Mouse (Mus musculus): ENCODE data around the gene Kcnip4. TPM values are rescaled to one million over a fixed set of nuclear protein-coding genes. Genes with fewer than 3 reads are reported as not detected.

Gene Kcnip4
- polyA plus RNA-seq, 1 experiment from 2014 or later = 0.66 TPM

GRCm38 (mm10) chr5:48551753-48552152, 973.0 kb downstream of the Kcnip4 start:
- 68% methylated on average over 4 of the region's 4 CpGs for WGBS
- Histone ChIP-seq H3K9ac (ENCODE audit: low read length) (no peak overlapping the region), H3K4me1 (ENCODE audit: control insufficient read depth, insufficient read depth, low read length) (no peaks in the 10 kb centered on the region)

GRCm38 (mm10) chr5:48545825-48546224, 978.9 kb downstream of the Kcnip4 start:
- 80% methylated on average over 3 of the region's 3 CpGs for WGBS
- no peaks in the 10 kb centered on the region for H3K36me3 ChIP-seq (ENCODE audit: control insufficient read depth, insufficient read depth)
- H3K27me3 ChIP-seq (ENCODE audit: control insufficient read depth, insufficient read depth, low read length) = no peaks in the 10 kb centered on the region
- no peak overlapping the region for H3K4me3 ChIP-seq (ENCODE audit: low read length)
- no peak overlapping the region for H3K4me2 ChIP-seq (ENCODE audit: low read depth, low read length)
- H3K27ac ChIP-seq (ENCODE audit: low read length) = no peak overlapping the region
- ATAC-seq (replicated peaks; ENCODE audit: extremely low read depth, insufficient read depth, low FRiP score) = no peak
- H3K4me1 ChIP-seq (ENCODE audit: control insufficient read depth, insufficient read depth, low read length) = no peaks in the 10 kb centered on the region
- no peak overlapping the region for H3K9ac ChIP-seq (ENCODE audit: low read length)
- H3K9me3 ChIP-seq (replicated peaks; ENCODE audit: control insufficient read depth, low read length) = no peaks in the 10 kb centered on the region

More at GRCm38 (mm10) chr5:48551753-48552152, 973.0 kb downstream of the Kcnip4 start:
- Histone ChIP-seq H3K4me3 (ENCODE audit: low read length) (no peak overlapping the region), H3K4me2 (ENCODE audit: low read depth, low read length) (no peak overlapping the region), H3K27ac (ENCODE audit: low read length) (no peak overlapping the region), H3K36me3 (ENCODE audit: control insufficient read depth, insufficient read depth) (no peaks in the 10 kb centered on the region), H3K27me3 (ENCODE audit: control insufficient read depth, insufficient read depth, low read length) (no peaks in the 10 kb centered on the region), H3K9me3 (replicated peaks; ENCODE audit: control insufficient read depth, low read length) (no peaks in the 10 kb centered on the region)
- no peak for ATAC-seq (replicated peaks; ENCODE audit: extremely low read depth, insufficient read depth, low FRiP score)

GRCm38 (mm10) chr5:48544784-48545734, 979.6 kb downstream of the Kcnip4 start:
- H3K4me2 ChIP-seq (ENCODE audit: low read depth, low read length) = no peak overlapping the region
- H3K27ac ChIP-seq (ENCODE audit: low read length) = no peak overlapping the region
- H3K4me3 ChIP-seq (ENCODE audit: low read length) = no peak overlapping the region
- H3K9me3 ChIP-seq (replicated peaks; ENCODE audit: control insufficient read depth, low read length) = no peaks in the 10 kb centered on the region
- H3K36me3 ChIP-seq (ENCODE audit: control insufficient read depth, insufficient read depth) = no peaks in the 10 kb centered on the region
- H3K4me1 ChIP-seq (ENCODE audit: control insufficient read depth, insufficient read depth, low read length) = no peaks in the 10 kb centered on the region
- WGBS = 47% methylated on average over 5 of the region's 5 CpGs
- no peaks in the 10 kb centered on the region for H3K27me3 ChIP-seq (ENCODE audit: control insufficient read depth, insufficient read depth, low read length)
- ATAC-seq (replicated peaks; ENCODE audit: extremely low read depth, insufficient read depth, low FRiP score) = no peak
- H3K9ac ChIP-seq (ENCODE audit: low read length) = no peak overlapping the region

- Histone ChIP-seq H3K27ac (ENCODE audit: low read length) (no peak overlapping the region), H3K4me1 (ENCODE audit: control insufficient read depth, insufficient read depth, low read length) (no peaks in the 10 kb centered on the region), H3K9ac (ENCODE audit: low read length) (no peak overlapping the region), H3K4me3 (ENCODE audit: low read length) (no peak overlapping the region), H3K9me3 (replicated peaks; ENCODE audit: control insufficient read depth, low read length) (no peaks in the 10 kb centered on the region), H3K4me2 (ENCODE audit: low read depth, low read length) (no peak overlapping the region), H3K27me3 (ENCODE audit: control insufficient read depth, insufficient read depth, low read length) (no peaks in the 10 kb centered on the region), H3K36me3 (ENCODE audit: control insufficient read depth, insufficient read depth) (no peaks in the 10 kb centered on the region)
- ATAC-seq (replicated peaks; ENCODE audit: extremely low read depth, insufficient read depth, low FRiP score) = no peak
- WGBS = 74% methylated on average over 4 of the region's 4 CpGs
These were observed 1006.7 kb downstream of the Kcnip4 start for GRCm38 (mm10) chr5:48518035-48518434.

GRCm38 (mm10) chr5:48513354-48513753, 1011.4 kb downstream of the Kcnip4 start:
- no peaks in the 10 kb centered on the region for H3K36me3 ChIP-seq (ENCODE audit: control insufficient read depth, insufficient read depth)
- no peak overlapping the region for H3K4me2 ChIP-seq (ENCODE audit: low read depth, low read length)
- no peaks in the 10 kb centered on the region for H3K27me3 ChIP-seq (ENCODE audit: control insufficient read depth, insufficient read depth, low read length)
- no peak overlapping the region for H3K4me3 ChIP-seq (ENCODE audit: low read length)
- 84% methylated on average over 1 of the region's 1 CpGs for WGBS
- ATAC-seq (replicated peaks; ENCODE audit: extremely low read depth, insufficient read depth, low FRiP score) = no peak
- no peak overlapping the region for H3K9ac ChIP-seq (ENCODE audit: low read length)
- H3K4me1 ChIP-seq (ENCODE audit: control insufficient read depth, insufficient read depth, low read length) = peaks cover 3% of the 10 kb centered on the region; the same call in 1 of the 2 replicates
- H3K9me3 ChIP-seq (replicated peaks; ENCODE audit: control insufficient read depth, low read length) = no peaks in the 10 kb centered on the region
- H3K27ac ChIP-seq (ENCODE audit: low read length) = no peak overlapping the region

- no peak for ATAC-seq (replicated peaks; ENCODE audit: extremely low read depth, insufficient read depth, low FRiP score)
- Histone ChIP-seq H3K9me3 (replicated peaks; ENCODE audit: control insufficient read depth, low read length) (no peaks in the 10 kb centered on the region), H3K4me1 (ENCODE audit: control insufficient read depth, insufficient read depth, low read length) (peaks cover 3% of the 10 kb centered on the region; the same call in 1 of the 2 replicates), H3K9ac (ENCODE audit: low read length) (no peak overlapping the region), H3K27me3 (ENCODE audit: control insufficient read depth, insufficient read depth, low read length) (no peaks in the 10 kb centered on the region), H3K4me3 (ENCODE audit: low read length) (no peak overlapping the region), H3K4me2 (ENCODE audit: low read depth, low read length) (no peak overlapping the region), H3K27ac (ENCODE audit: low read length) (no peak overlapping the region), H3K36me3 (ENCODE audit: control insufficient read depth, insufficient read depth) (no peaks in the 10 kb centered on the region)
- WGBS = 21% methylated on average over 1 of the region's 1 CpGs
These were observed 1013.4 kb downstream of the Kcnip4 start for GRCm38 (mm10) chr5:48511357-48511756.

- WGBS = 72% methylated on average over 12 of the region's 12 CpGs
- Histone ChIP-seq H3K4me3 (ENCODE audit: low read length) (no peak overlapping the region), H3K4me1 (ENCODE audit: control insufficient read depth, insufficient read depth, low read length) (peaks cover 3% of the 10 kb centered on the region; the same call in 1 of the 2 replicates), H3K36me3 (ENCODE audit: control insufficient read depth, insufficient read depth) (no peaks in the 10 kb centered on the region), H3K9me3 (replicated peaks; ENCODE audit: control insufficient read depth, low read length) (no peaks in the 10 kb centered on the region), H3K4me2 (ENCODE audit: low read depth, low read length) (no peak overlapping the region), H3K9ac (ENCODE audit: low read length) (no peak overlapping the region), H3K27ac (ENCODE audit: low read length) (no peak overlapping the region), H3K27me3 (ENCODE audit: control insufficient read depth, insufficient read depth, low read length) (no peaks in the 10 kb centered on the region)
- no peak for ATAC-seq (replicated peaks; ENCODE audit: extremely low read depth, insufficient read depth, low FRiP score)
These were observed 1014.5 kb downstream of the Kcnip4 start for GRCm38 (mm10) chr5:48510241-48510640.

GRCm38 (mm10) chr5:48509194-48509930, 1015.3 kb downstream of the Kcnip4 start:
- peak overlapping the region; percentile 52 for H3K4me3 ChIP-seq (ENCODE audit: low read length)
- no peak for ATAC-seq (replicated peaks; ENCODE audit: extremely low read depth, insufficient read depth, low FRiP score)
- H3K27ac ChIP-seq (ENCODE audit: low read length) = peak overlapping the region; percentile 48; the same call in 1 of the 2 replicates
- WGBS = 36% methylated on average over 18 of the region's 18 CpGs
- peaks cover 3% of the 10 kb centered on the region; the same call in 1 of the 2 replicates for H3K4me1 ChIP-seq (ENCODE audit: control insufficient read depth, insufficient read depth, low read length)
- no peaks in the 10 kb centered on the region for H3K9me3 ChIP-seq (replicated peaks; ENCODE audit: control insufficient read depth, low read length)
- H3K27me3 ChIP-seq (ENCODE audit: control insufficient read depth, insufficient read depth, low read length) = no peaks in the 10 kb centered on the region
- peak overlapping the region; percentile 60 for H3K4me2 ChIP-seq (ENCODE audit: low read depth, low read length)
- peak overlapping the region; percentile 61; the same call in 1 of the 2 replicates for H3K9ac ChIP-seq (ENCODE audit: low read length)
- no peaks in the 10 kb centered on the region for H3K36me3 ChIP-seq (ENCODE audit: control insufficient read depth, insufficient read depth)

- H3K27me3 ChIP-seq (ENCODE audit: control insufficient read depth, insufficient read depth, low read length) = no peaks in the 10 kb centered on the region
These were observed 1021.6 kb downstream of the Kcnip4 start for GRCm38 (mm10) chr5:48503094-48503493.

More at GRCm38 (mm10) chr5:48503094-48503493, 1021.6 kb downstream of the Kcnip4 start:
- Histone ChIP-seq H3K4me1 (ENCODE audit: control insufficient read depth, insufficient read depth, low read length) (no peaks in the 10 kb centered on the region), H3K36me3 (ENCODE audit: control insufficient read depth, insufficient read depth) (no peaks in the 10 kb centered on the region), H3K9me3 (replicated peaks; ENCODE audit: control insufficient read depth, low read length) (no peaks in the 10 kb centered on the region), H3K4me2 (ENCODE audit: low read depth, low read length) (no peak overlapping the region), H3K27ac (ENCODE audit: low read length) (no peak overlapping the region), H3K9ac (ENCODE audit: low read length) (no peak overlapping the region), H3K4me3 (ENCODE audit: low read length) (no peak overlapping the region)
- no peak for ATAC-seq (replicated peaks; ENCODE audit: extremely low read depth, insufficient read depth, low FRiP score)
- WGBS = 64% methylated on average over 3 of the region's 3 CpGs
